Mouse (Mus musculus): ENCODE results near the gene Zbtb8b. TPM values are rescaled to one million over a fixed set of nuclear protein-coding genes. Genes with fewer than 3 reads are reported as not detected.
"Not testable (repeated sequence)": the region's sequence is repeated elsewhere in the genome, so short reads cannot be mapped to it uniquely, and the experiment has no call there.

The Zbtb8b gene
- polyA plus RNA-seq, 1 experiment from 2014 or later = 5.8 TPM

GRCm38 (mm10) chr4:129457311-129457710 lies 16.7 kb upstream of the Zbtb8b start:
- WGBS = 60% methylated on average over 2 of the region's 2 CpGs
- not testable (repeated sequence) for H3K36me3 ChIP-seq; H3K9ac ChIP-seq; H3K4me3 ChIP-seq; H3K9me3 ChIP-seq (replicated peaks); H3K4me2 ChIP-seq; ATAC-seq (replicated peaks; ENCODE audit: insufficient number of reproducible peaks, insufficient read depth, low FRiP score, low read depth); H3K27me3 ChIP-seq; H3K27ac ChIP-seq; H3K4me1 ChIP-seq (replicated peaks)

- no peaks in the 10 kb centered on the region for H3K9me3 ChIP-seq (replicated peaks)
- H3K4me2 ChIP-seq = no peak overlapping the region
Measured at GRCm38 (mm10) chr4:129456126-129456525, 15.5 kb upstream of the Zbtb8b start.

GRCm38 (mm10) chr4:129455265-129455664 lies 14.6 kb upstream of the Zbtb8b start:
- no peak overlapping the region for H3K4me3 ChIP-seq
- H3K27me3 ChIP-seq = no peaks in the 10 kb centered on the region
- 2% methylated on average over 5 of the region's 5 CpGs for WGBS
- H3K9me3 ChIP-seq (replicated peaks) = no peaks in the 10 kb centered on the region
- no peaks in the 10 kb centered on the region; the same call in 1 of the 2 replicates for H3K4me1 ChIP-seq (replicated peaks)
- peak; percentile 74 for ATAC-seq (replicated peaks; ENCODE audit: insufficient number of reproducible peaks, insufficient read depth, low FRiP score, low read depth)
- no peak overlapping the region for H3K9ac ChIP-seq
- no peak overlapping the region for H3K4me2 ChIP-seq
- no peak overlapping the region for H3K27ac ChIP-seq
- no peaks in the 10 kb centered on the region for H3K36me3 ChIP-seq

More at GRCm38 (mm10) chr4:129456126-129456525, 15.5 kb upstream of the Zbtb8b start:
- no peaks in the 10 kb centered on the region for H3K27me3 ChIP-seq
- H3K9ac ChIP-seq = no peak overlapping the region
- H3K4me1 ChIP-seq (replicated peaks) = peaks cover 3% of the 10 kb centered on the region
- H3K4me3 ChIP-seq = no peak overlapping the region
- H3K36me3 ChIP-seq = no peaks in the 10 kb centered on the region
- H3K27ac ChIP-seq = no peak overlapping the region
- no peak for ATAC-seq (replicated peaks; ENCODE audit: insufficient number of reproducible peaks, insufficient read depth, low FRiP score, low read depth)
- 49% methylated on average over 5 of the region's 5 CpGs for WGBS

DNA sequence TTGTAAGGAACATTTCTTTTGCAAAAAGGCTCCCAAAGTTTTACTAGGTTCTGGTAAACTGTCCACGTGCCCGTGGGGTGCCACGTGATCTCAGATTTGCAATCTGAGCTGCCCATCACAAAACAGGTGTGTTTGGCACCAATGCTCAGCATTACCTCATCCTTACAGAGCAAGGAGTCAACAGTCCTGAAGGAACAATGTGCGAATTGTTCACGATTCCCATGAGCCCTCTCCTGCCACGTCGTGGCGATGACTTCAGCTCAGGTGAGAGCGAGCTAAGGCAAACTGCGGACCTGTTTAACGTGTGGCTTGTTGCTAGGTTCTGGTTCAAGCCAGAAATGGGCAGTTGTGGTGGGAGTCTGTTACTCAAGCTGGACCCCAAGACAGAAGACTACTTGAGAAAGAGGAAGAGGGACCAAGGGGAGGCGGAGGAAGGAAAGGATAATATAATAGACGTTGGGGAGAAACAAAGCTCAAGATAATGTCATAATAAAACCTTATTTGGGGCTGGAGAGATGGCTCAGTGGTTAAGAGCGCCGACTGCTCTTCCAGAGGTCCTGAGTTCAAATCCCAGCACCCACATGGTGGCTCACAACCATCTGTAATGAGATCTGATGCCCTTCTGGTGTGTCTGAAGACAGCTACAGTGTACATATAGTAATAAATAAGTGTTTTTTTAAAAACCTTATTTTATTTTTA lies 11.0 kb upstream of the Zbtb8b start:
- no peak overlapping the region for H3K9ac ChIP-seq
- no peaks in the 10 kb centered on the region for H3K9me3 ChIP-seq (replicated peaks)
- no peak overlapping the region for H3K4me3 ChIP-seq
- H3K27me3 ChIP-seq = no peaks in the 10 kb centered on the region
- no peaks in the 10 kb centered on the region for H3K36me3 ChIP-seq
- 79% methylated on average over 15 of the region's 15 CpGs for WGBS
- no peak overlapping the region for H3K27ac ChIP-seq
- ATAC-seq (replicated peaks; ENCODE audit: insufficient number of reproducible peaks, insufficient read depth, low FRiP score, low read depth) = no peak
- H3K4me2 ChIP-seq = no peak overlapping the region
- peaks cover 9% of the 10 kb centered on the region for H3K4me1 ChIP-seq (replicated peaks)

DNA sequence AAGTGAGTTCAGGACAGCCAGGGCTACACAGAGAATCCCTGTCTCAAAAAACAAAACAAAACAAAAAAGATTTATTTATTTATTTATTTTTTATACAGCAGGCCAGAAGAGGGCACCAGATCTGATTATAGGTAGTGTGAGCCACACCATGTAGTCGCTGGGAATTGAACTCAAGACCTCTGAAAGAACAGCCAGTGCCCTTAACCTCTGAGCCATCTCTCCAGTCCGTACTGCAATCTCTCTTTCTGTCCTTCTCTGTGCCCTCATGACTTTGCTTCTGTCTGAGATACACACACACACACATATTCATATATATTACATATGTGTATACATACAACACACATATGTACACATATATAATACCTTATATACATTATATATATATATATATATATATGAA lies 10.2 kb upstream of the Zbtb8b start:
- 62% methylated on average over 2 of the region's 2 CpGs for WGBS
- Histone ChIP-seq H3K27ac (no peak overlapping the region), H3K4me3 (no peak overlapping the region), H3K4me2 (no peak overlapping the region), H3K9ac (no peak overlapping the region), H3K9me3 (replicated peaks) (no peaks in the 10 kb centered on the region), H3K36me3 (no peaks in the 10 kb centered on the region), H3K27me3 (no peaks in the 10 kb centered on the region), H3K4me1 (replicated peaks) (peaks cover 9% of the 10 kb centered on the region)
- ATAC-seq (replicated peaks; ENCODE audit: insufficient number of reproducible peaks, insufficient read depth, low FRiP score, low read depth) = no peak

DNA sequence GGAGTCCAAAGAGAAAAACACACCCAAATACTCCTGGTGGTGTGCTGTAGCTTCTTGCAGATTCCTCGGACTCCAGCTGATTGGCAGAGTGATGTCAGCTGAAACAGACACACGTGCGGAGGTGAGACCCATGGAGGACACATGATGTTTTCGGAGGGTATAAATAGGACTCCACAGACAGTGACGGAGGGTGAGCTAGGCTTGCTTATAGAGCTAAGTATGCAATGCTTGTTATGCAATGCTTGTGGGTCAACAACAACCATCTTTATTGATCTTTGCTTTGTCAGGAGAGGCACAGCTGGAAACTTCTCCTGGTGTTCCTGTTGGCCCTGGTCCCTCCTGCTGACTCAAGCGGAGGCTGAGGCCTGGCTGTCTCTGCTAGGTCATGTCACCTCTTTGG lies 8.1 kb upstream of the Zbtb8b start:
- 80% methylated on average over 6 of the region's 6 CpGs for WGBS
- no peaks in the 10 kb centered on the region for H3K36me3 ChIP-seq

DNA sequence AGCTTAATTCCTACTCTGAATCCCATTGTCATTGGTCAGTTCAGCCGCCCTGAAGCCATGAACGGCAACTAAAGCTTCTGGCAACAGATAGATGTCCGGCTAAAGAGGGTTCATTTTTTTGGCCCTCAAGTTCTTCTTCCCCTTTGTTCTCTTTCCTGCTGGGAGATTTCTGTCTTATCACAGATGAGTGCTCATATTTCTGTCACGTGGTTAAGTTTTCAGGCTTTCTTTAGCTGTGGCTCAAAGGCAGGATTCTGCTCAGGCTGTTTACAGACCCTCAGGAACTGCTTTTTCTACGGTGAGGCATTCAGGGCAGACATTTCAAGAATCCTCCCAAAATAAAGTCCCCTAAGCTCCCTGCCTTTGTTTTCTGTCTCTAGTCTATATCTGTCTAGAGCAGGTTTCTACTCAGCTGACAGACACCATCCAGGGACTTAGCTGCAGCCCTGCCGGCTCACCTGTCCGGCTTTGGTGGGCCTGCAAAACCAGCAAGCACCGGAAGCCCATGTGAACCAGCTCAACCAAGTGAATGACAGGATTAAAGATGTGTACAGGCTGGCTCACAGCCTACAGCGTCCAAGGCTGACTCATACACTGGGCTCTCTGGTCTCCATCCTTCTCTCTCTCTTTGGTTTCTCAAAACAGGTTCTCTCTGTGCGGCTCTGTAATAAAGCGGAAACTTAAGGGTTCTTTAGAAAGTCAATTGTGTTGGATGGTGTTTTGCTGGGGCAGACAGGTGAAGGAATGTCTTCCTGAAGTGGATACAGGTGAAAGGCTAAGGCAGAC lies 7.3 kb upstream of the Zbtb8b start:
- H3K27ac ChIP-seq = peak overlapping the region; percentile 48
- no peaks in the 10 kb centered on the region for H3K27me3 ChIP-seq
- H3K4me2 ChIP-seq = no peak overlapping the region
- H3K4me1 ChIP-seq (replicated peaks) = peaks cover 16% of the 10 kb centered on the region
- H3K9ac ChIP-seq = no peak overlapping the region
- H3K4me3 ChIP-seq = no peak overlapping the region
- no peaks in the 10 kb centered on the region for H3K9me3 ChIP-seq (replicated peaks)
- WGBS = 53% methylated on average over 11 of the region's 11 CpGs
- H3K36me3 ChIP-seq = no peaks in the 10 kb centered on the region
- ATAC-seq (replicated peaks; ENCODE audit: insufficient number of reproducible peaks, insufficient read depth, low FRiP score, low read depth) = no peak

More for the DNA sequence above, 8.1 kb upstream of the Zbtb8b start:
- Histone ChIP-seq H3K27me3 (no peaks in the 10 kb centered on the region), H3K4me3 (no peak overlapping the region), H3K4me2 (no peak overlapping the region), H3K4me1 (replicated peaks) (peaks cover 16% of the 10 kb centered on the region), H3K27ac (no peak overlapping the region), H3K9me3 (replicated peaks) (no peaks in the 10 kb centered on the region), H3K9ac (no peak overlapping the region)
- ATAC-seq (replicated peaks; ENCODE audit: insufficient number of reproducible peaks, insufficient read depth, low FRiP score, low read depth) = no peak

DNA sequence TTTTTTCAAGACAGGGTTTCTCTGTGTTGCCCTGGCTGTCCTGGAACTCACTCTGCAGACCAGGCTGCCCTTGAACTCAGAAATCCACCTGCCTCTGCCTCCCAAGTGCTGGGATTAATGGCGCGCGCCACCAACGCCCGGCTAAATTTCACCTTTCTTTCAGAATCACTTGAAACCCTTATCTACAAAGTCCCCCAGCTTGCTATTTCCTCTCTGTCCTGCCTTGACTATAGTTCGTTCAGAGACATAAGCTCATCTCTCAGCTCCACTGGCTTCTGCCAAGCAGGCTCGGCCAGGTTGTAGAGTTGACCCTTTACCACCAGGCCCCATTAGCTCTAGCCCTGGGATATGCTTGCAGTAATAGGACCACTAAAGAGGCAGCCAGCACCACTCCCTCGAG lies 6.7 kb upstream of the Zbtb8b start:
- H3K36me3 ChIP-seq = no peaks in the 10 kb centered on the region
- ATAC-seq (replicated peaks; ENCODE audit: insufficient number of reproducible peaks, insufficient read depth, low FRiP score, low read depth) = no peak
- no peak overlapping the region for H3K4me2 ChIP-seq
- H3K4me3 ChIP-seq = no peak overlapping the region
- peaks cover 16% of the 10 kb centered on the region for H3K4me1 ChIP-seq (replicated peaks)
- H3K9ac ChIP-seq = no peak overlapping the region
- H3K27me3 ChIP-seq = peaks cover 3% of the 10 kb centered on the region; the same call in 1 of the 2 replicates
- WGBS = 65% methylated on average over 8 of the region's 8 CpGs
- peak overlapping the region; percentile 48 for H3K27ac ChIP-seq
- H3K9me3 ChIP-seq (replicated peaks) = no peaks in the 10 kb centered on the region

- Histone ChIP-seq H3K9ac (no peak overlapping the region), H3K27me3 (peaks cover 38% of the 10 kb centered on the region)
Measured at GRCm38 (mm10) chr4:129441145-129441544, 492 bp upstream of the Zbtb8b start.

DNA sequence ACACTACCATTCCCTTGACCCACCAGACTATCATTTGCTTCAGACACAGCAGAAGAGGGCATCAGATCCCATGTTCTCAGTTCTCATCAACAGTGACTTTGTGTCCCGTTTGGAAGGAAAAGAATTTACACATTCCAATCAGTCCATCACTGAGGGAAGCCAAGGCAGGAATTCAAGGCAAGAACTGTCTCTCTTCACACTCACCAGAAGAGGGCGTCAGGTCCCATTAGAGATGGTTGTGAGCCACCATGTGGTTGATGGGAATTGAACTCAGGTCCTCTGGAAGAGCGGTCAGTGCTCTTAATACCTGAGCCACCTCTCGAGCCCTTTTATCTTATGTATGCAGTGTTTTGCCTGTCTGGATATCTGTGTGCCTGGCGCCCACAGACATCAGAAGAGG lies 22.3 kb downstream of the Zbtb8b start:
- no peak overlapping the region for H3K9ac ChIP-seq
- ATAC-seq (replicated peaks; ENCODE audit: insufficient number of reproducible peaks, insufficient read depth, low FRiP score, low read depth) = no peak
- H3K27me3 ChIP-seq = no peaks in the 10 kb centered on the region
- peaks cover 5% of the 10 kb centered on the region; the same call in 1 of the 2 replicates for H3K4me1 ChIP-seq (replicated peaks)
- no peaks in the 10 kb centered on the region for H3K9me3 ChIP-seq (replicated peaks)
- no peak overlapping the region for H3K4me3 ChIP-seq
- H3K4me2 ChIP-seq = no peak overlapping the region
- H3K27ac ChIP-seq = no peak overlapping the region
- no peaks in the 10 kb centered on the region for H3K36me3 ChIP-seq
- 70% methylated on average over 5 of the region's 5 CpGs for WGBS

More at GRCm38 (mm10) chr4:129441145-129441544, 492 bp upstream of the Zbtb8b start:
- H3K4me3 ChIP-seq = peak overlapping the region; percentile 42; the same call in 1 of the 2 replicates
- H3K9me3 ChIP-seq (replicated peaks) = no peaks in the 10 kb centered on the region
- H3K27ac ChIP-seq = no peak overlapping the region
- no peaks in the 10 kb centered on the region for H3K36me3 ChIP-seq
- no peak for ATAC-seq (replicated peaks; ENCODE audit: insufficient number of reproducible peaks, insufficient read depth, low FRiP score, low read depth)
- 37% methylated on average over 6 of the region's 6 CpGs for WGBS
- H3K4me2 ChIP-seq = peak overlapping the region; percentile 65
- peaks cover 15% of the 10 kb centered on the region for H3K4me1 ChIP-seq (replicated peaks)

- H3K4me3 ChIP-seq = no peak overlapping the region
- H3K27me3 ChIP-seq = no peaks in the 10 kb centered on the region
- no peak for ATAC-seq (replicated peaks; ENCODE audit: insufficient number of reproducible peaks, insufficient read depth, low FRiP score, low read depth)
- H3K9ac ChIP-seq = no peak overlapping the region
- no peak overlapping the region for H3K27ac ChIP-seq
- no peak overlapping the region for H3K4me2 ChIP-seq
- H3K36me3 ChIP-seq = no peaks in the 10 kb centered on the region
- WGBS = 17% methylated on average over 5 of the region's 5 CpGs
- no peaks in the 10 kb centered on the region for H3K9me3 ChIP-seq (replicated peaks)
- peaks cover 5% of the 10 kb centered on the region; the same call in 1 of the 2 replicates for H3K4me1 ChIP-seq (replicated peaks)
Measured at GRCm38 (mm10) chr4:129416478-129416877, 24.2 kb downstream of the Zbtb8b start.

All from heart, embryonic 15.5 days (tissue).